Mouse (Mus musculus) E14TG2a.4 (cell line): ENCODE results near the gene Shroom2.

Experiments used
- CTCF ChIP-seq: conservative IDR thresholded peaks from 2 replicates; pipeline ENCODE4 v1.5.1; 2014; ENCODE audit warnings: low read length
- NANOG ChIP-seq: IDR thresholded peaks from 2 replicates; pipeline ENCODE4 v1.6.1; 2014; ENCODE audit warnings: borderline replicate concordance, low read length, mixed read lengths

GRCm38 (mm10) chrX:152818996-152819395 lies 49.7 kb upstream of the Shroom2 start:
- no peak for TF ChIP-seq NANOG
- TF ChIP-seq CTCF, result no peak; the same call in 1 of the 2 replicates
